Mouse (Mus musculus) right cerebral cortex, postnatal 10 days (tissue): ENCODE data around the gene Esrrg.

Experiments
- DNase-seq, 2 experiments: peaks; one replicate each; pipeline ENCODE4 v3.0.0; 2021; ENCODE audit warnings: low spot score in 2 of 2

Gene Esrrg

GRCm38 (mm10) chr1:187706046-187706445 lies 97.5 kb downstream of the Esrrg start:
- no peak for DNase-seq

GRCm38 (mm10) chr1:187707176-187707575 lies 98.6 kb downstream of the Esrrg start:
- DNase-seq: no peak

- DNase-seq: no peak
These were observed 101.9 kb downstream of the Esrrg start for GRCm38 (mm10) chr1:187710434-187710948.

- DNase-seq: peak; percentile 55 to 68
These were observed 112.4 kb downstream of the Esrrg start for GRCm38 (mm10) chr1:187721035-187721434.

GRCm38 (mm10) chr1:187722016-187722415 lies 113.4 kb downstream of the Esrrg start:
- no peak for DNase-seq

GRCm38 (mm10) chr1:187724651-187725050 lies 116.1 kb downstream of the Esrrg start:
- peak; percentile 27 to 30 for DNase-seq

- DNase-seq: no peak
These were observed 116.8 kb downstream of the Esrrg start for GRCm38 (mm10) chr1:187725351-187725750.

GRCm38 (mm10) chr1:187731171-187731570 lies 122.6 kb downstream of the Esrrg start:
- DNase-seq: no peak

- no peak for DNase-seq
These were observed 127.9 kb downstream of the Esrrg start for GRCm38 (mm10) chr1:187736507-187736906.

GRCm38 (mm10) chr1:187737296-187737695 lies 128.7 kb downstream of the Esrrg start:
- no peak for DNase-seq

- no peak for DNase-seq
These were observed 131.9 kb downstream of the Esrrg start for GRCm38 (mm10) chr1:187740531-187740930.

- no peak for DNase-seq
These were observed 132.7 kb downstream of the Esrrg start for GRCm38 (mm10) chr1:187741306-187741705.

GRCm38 (mm10) chr1:187742071-187742470 lies 133.5 kb downstream of the Esrrg start:
- no peak for DNase-seq

GRCm38 (mm10) chr1:187749294-187749693 lies 140.7 kb downstream of the Esrrg start:
- no peak for DNase-seq

- no peak for DNase-seq
These were observed 141.3 kb downstream of the Esrrg start for GRCm38 (mm10) chr1:187749931-187750330.

- DNase-seq: no peak
These were observed 146.9 kb downstream of the Esrrg start for GRCm38 (mm10) chr1:187755528-187755927.

GRCm38 (mm10) chr1:187757981-187758380 lies 149.4 kb downstream of the Esrrg start:
- DNase-seq: no peak

GRCm38 (mm10) chr1:187758546-187758945 lies 150.0 kb downstream of the Esrrg start:
- DNase-seq: no peak

GRCm38 (mm10) chr1:187759536-187759935 lies 150.9 kb downstream of the Esrrg start:
- no peak for DNase-seq

GRCm38 (mm10) chr1:187762641-187763450 lies 154.3 kb downstream of the Esrrg start:
- no peak for DNase-seq

- no peak for DNase-seq
These were observed 154.8 kb downstream of the Esrrg start for GRCm38 (mm10) chr1:187763451-187763755.

GRCm38 (mm10) chr1:187763821-187764220 lies 155.2 kb downstream of the Esrrg start:
- no peak for DNase-seq

GRCm38 (mm10) chr1:187765577-187765976 lies 157.0 kb downstream of the Esrrg start:
- no peak for DNase-seq

GRCm38 (mm10) chr1:187767355-187767754 lies 158.8 kb downstream of the Esrrg start:
- no peak for DNase-seq
